Mouse (Mus musculus): ENCODE results near the gene Nip7. TPM values are rescaled to one million over a fixed set of nuclear protein-coding genes. Genes with fewer than 3 reads are reported as not detected.

Nip7 gene
- polyA plus RNA-seq, 1 experiment from 2014 or later: 113 TPM

DNA sequence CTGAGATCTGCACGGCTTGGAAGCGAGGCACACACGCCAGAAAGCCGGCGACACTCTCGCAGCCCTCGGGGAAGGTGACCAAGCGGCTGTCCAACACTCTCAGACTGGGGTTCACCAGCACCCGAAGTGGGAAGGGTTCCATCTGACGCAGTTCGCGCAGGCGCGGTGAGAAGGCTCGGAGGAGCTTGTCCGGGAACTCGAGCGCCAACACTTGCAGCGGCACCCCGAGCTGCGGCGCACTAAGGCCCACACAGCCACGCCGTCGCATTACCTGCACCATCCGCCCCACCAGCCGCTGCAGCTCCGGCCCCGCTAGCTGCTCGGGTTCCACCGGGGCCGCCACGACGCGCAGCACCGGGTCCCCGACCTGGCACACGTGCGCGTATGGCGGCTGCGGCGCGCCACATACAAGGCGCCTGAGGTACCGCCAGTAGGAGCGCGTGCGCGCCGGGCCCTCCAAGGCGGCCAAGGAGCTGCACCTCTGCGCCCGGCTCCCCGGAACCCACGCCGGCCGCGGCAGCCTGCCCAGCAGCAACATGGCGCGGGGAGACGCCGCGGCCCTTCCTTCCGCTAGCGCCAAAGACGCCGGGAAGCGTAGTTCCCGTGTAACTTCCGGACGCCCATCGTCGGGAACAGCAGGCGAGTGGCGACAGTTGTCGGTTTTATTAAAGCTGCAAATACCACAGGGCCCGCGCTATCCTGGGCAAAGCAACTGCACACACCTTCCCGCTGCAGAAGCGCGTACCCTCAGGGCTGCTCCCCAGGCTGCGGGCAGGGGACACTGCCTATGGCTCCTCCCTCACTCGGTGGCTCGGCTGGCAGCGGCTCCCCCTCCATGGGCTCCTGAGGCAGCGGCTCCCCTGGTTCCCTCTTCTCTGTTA, 8.4 kb upstream of the Nip7 start, which contains the start of gene Pdf:
Pdf (minus strand) TSS at position 554 of the 881 bp plus-strand sequence.
- Histone ChIP-seq H3K36me3 (replicated peaks; ENCODE audit: control insufficient read depth, insufficient read depth, low read depth, low read length) (peaks cover 15% of the 10 kb centered on the region), H3K4me3 (ENCODE audit: low read depth, low read length) (peak within 1 kb of the TSS; percentile 71), H3K27me3 (ENCODE audit: control insufficient read depth, insufficient read depth, low read length) (no peaks in the 10 kb centered on the region), H3K4me2 (ENCODE audit: low read depth, low read length) (peak within 1 kb of the TSS; percentile 73), H3K9me3 (replicated peaks; ENCODE audit: control insufficient read depth, low read length) (no peaks in the 10 kb centered on the region), H3K4me1 (ENCODE audit: control insufficient read depth, insufficient read depth, low read length) (no peaks in the 10 kb centered on the region), H3K27ac (replicated peaks; ENCODE audit: low read depth, low read length) (peak within 1 kb of the TSS; percentile 85), H3K9ac (replicated peaks; ENCODE audit: low read length) (peak within 1 kb of the TSS; percentile 87)
- under 1% methylated on average over 87 of the region's 87 CpGs for WGBS
- DNase-seq (ENCODE audit: low spot score) (peak; percentile 78), ATAC-seq (replicated peaks; ENCODE audit: insufficient number of reproducible peaks, low FRiP score, low TSS enrichment, low read depth) (peak; percentile 76)

- Histone ChIP-seq H3K36me3 (replicated peaks; ENCODE audit: control insufficient read depth, insufficient read depth, low read depth, low read length) (peaks cover 15% of the 10 kb centered on the region), H3K27me3 (ENCODE audit: control insufficient read depth, insufficient read depth, low read length) (no peaks in the 10 kb centered on the region), H3K9ac (replicated peaks; ENCODE audit: low read length) (no peak overlapping the region), H3K4me3 (ENCODE audit: low read depth, low read length) (no peak overlapping the region), H3K4me1 (ENCODE audit: control insufficient read depth, insufficient read depth, low read length) (no peaks in the 10 kb centered on the region), H3K27ac (replicated peaks; ENCODE audit: low read depth, low read length) (no peak overlapping the region), H3K9me3 (replicated peaks; ENCODE audit: control insufficient read depth, low read length) (no peaks in the 10 kb centered on the region), H3K4me2 (ENCODE audit: low read depth, low read length) (no peak overlapping the region; the same call in 1 of the 2 replicates)
- no peak for DNase-seq (ENCODE audit: low spot score)
- no peak for ATAC-seq (replicated peaks; ENCODE audit: insufficient number of reproducible peaks, low FRiP score, low TSS enrichment, low read depth)
- WGBS: 92% methylated on average over 4 of the region's 4 CpGs
Measured at GRCm38 (mm10) chr8:107049480-107049879, 7.2 kb upstream of the Nip7 start.

DNA sequence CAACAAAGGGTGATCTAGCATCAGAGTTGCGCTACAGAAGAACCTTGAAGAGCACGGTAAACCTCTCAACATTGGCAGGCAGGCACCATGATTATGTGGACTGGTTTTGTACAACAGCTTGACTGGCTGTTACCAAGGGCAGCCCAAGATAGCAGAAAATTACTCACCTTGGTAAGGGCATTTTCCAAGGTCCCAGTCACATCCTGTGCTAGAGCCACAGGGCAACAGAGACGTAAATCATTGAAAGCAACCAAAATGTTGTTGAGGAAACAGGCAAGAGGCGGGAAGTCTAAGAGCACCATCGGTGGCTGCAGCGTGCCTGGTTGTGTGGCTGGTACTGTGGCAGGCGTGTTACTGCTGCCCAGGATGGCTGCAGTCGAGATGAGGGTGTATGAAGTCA, 4.6 kb upstream of the Nip7 start:
- peaks cover 6% of the 10 kb centered on the region for H3K36me3 ChIP-seq (replicated peaks; ENCODE audit: control insufficient read depth, insufficient read depth, low read depth, low read length)
- WGBS: 98% methylated on average over 8 of the region's 8 CpGs

GRCm38 (mm10) chr8:107056973-107057369, 294 bp downstream of the Nip7 start:
- Histone ChIP-seq H3K27ac (replicated peaks; ENCODE audit: low read depth, low read length) (no peak overlapping the region), H3K9me3 (replicated peaks; ENCODE audit: control insufficient read depth, low read length) (no peaks in the 10 kb centered on the region)

More for the DNA sequence above, 4.6 kb upstream of the Nip7 start:
- H3K27me3 ChIP-seq (ENCODE audit: control insufficient read depth, insufficient read depth, low read length): no peaks in the 10 kb centered on the region
- H3K4me2 ChIP-seq (ENCODE audit: low read depth, low read length): no peak overlapping the region
- H3K27ac ChIP-seq (replicated peaks; ENCODE audit: low read depth, low read length): no peak overlapping the region
- H3K4me3 ChIP-seq (ENCODE audit: low read depth, low read length): no peak overlapping the region
- no peak for DNase-seq (ENCODE audit: low spot score)
- no peak overlapping the region for H3K9ac ChIP-seq (replicated peaks; ENCODE audit: low read length)
- H3K4me1 ChIP-seq (ENCODE audit: control insufficient read depth, insufficient read depth, low read length): no peaks in the 10 kb centered on the region
- H3K9me3 ChIP-seq (replicated peaks; ENCODE audit: control insufficient read depth, low read length): no peaks in the 10 kb centered on the region
- no peak for ATAC-seq (replicated peaks; ENCODE audit: insufficient number of reproducible peaks, low FRiP score, low TSS enrichment, low read depth)

GRCm38 (mm10) chr8:107062613-107063012, 5.9 kb downstream of the Nip7 start:
- Histone ChIP-seq H3K9me3 (replicated peaks; ENCODE audit: control insufficient read depth, low read length) (no peaks in the 10 kb centered on the region), H3K36me3 (replicated peaks; ENCODE audit: control insufficient read depth, insufficient read depth, low read depth, low read length) (no peaks in the 10 kb centered on the region; the same call in 1 of the 2 replicates), H3K27me3 (ENCODE audit: control insufficient read depth, insufficient read depth, low read length) (no peaks in the 10 kb centered on the region), H3K4me2 (ENCODE audit: low read depth, low read length) (no peak overlapping the region), H3K27ac (replicated peaks; ENCODE audit: low read depth, low read length) (no peak overlapping the region), H3K9ac (replicated peaks; ENCODE audit: low read length) (no peak overlapping the region), H3K4me1 (ENCODE audit: control insufficient read depth, insufficient read depth, low read length) (no peaks in the 10 kb centered on the region; the same call in 1 of the 2 replicates), H3K4me3 (ENCODE audit: low read depth, low read length) (no peak overlapping the region)
- ATAC-seq (replicated peaks; ENCODE audit: insufficient number of reproducible peaks, low FRiP score, low TSS enrichment, low read depth) (no peak), DNase-seq (ENCODE audit: low spot score) (no peak)
- WGBS: 88% methylated on average over 1 of the region's 1 CpGs

More at GRCm38 (mm10) chr8:107056973-107057369, 294 bp downstream of the Nip7 start:
- H3K4me1 ChIP-seq (ENCODE audit: control insufficient read depth, insufficient read depth, low read length): no peaks in the 10 kb centered on the region; the same call in 1 of the 2 replicates
- peak overlapping the region; percentile 99 for H3K4me3 ChIP-seq (ENCODE audit: low read depth, low read length)
- peak; percentile 58 for ATAC-seq (replicated peaks; ENCODE audit: insufficient number of reproducible peaks, low FRiP score, low TSS enrichment, low read depth)
- WGBS: under 1% methylated on average over 33 of the region's 33 CpGs
- H3K9ac ChIP-seq (replicated peaks; ENCODE audit: low read length): peak overlapping the region; percentile 74
- no peaks in the 10 kb centered on the region for H3K27me3 ChIP-seq (ENCODE audit: control insufficient read depth, insufficient read depth, low read length)
- peak overlapping the region; percentile 83 for H3K4me2 ChIP-seq (ENCODE audit: low read depth, low read length)
- no peak for DNase-seq (ENCODE audit: low spot score)
- peaks cover 4% of the 10 kb centered on the region for H3K36me3 ChIP-seq (replicated peaks; ENCODE audit: control insufficient read depth, insufficient read depth, low read depth, low read length)

DNA sequence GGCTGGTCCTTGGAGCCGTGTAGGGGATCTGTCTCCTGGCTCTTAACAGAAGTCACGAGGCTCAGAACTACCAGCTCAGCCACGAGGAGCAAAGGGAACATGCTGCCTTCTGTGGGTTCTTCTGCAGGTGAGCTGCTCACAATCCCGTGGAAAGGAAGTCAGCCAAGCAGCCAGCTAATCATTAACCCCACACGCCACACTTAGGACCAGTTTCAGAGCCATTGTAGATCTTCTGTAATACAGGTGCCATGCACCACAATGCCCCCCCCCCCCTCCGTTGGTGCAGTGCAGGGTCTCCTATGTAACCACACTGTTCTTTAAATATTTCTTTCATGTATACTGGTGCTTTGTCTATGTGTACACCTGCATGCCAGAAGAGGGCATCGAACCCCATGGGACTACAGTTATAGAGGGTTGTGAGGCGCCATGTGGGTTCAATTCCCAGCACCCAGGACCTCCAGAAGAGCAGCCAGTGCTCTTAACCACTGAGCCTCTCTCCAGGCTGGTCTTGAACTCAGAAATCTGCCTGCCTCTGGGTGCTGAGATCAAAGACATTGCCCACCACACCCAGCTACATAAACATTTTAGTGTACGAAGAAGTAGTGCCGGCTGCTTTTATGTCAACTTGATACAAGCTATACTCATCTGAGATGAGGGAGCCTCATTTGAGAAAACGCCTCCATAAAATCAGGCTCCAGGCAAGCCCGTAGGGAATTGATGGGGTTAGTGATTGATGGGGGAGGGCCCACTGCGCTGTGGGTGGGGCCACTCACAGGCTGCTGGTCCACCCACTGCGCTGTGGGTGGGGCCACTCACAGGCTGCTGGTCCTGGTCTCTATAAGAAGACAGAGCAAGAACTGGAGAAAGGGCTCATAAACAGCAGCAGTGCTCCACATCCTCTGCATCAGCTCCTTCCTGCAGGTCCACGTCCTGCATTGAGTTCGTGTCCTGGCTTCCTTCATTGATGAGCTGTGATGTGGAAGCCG, 9.1 kb downstream of the Nip7 start, which contains the start of gene Tmed6:
Tmed6 (minus strand) TSS at position 134 of the 986 bp plus-strand sequence.
- DNase-seq (ENCODE audit: low spot score) (no peak), ATAC-seq (replicated peaks; ENCODE audit: insufficient number of reproducible peaks, low FRiP score, low TSS enrichment, low read depth) (no peak)
- Histone ChIP-seq H3K4me2 (ENCODE audit: low read depth, low read length) (no peak within 1 kb of the TSS), H3K9ac (replicated peaks; ENCODE audit: low read length) (no peak within 1 kb of the TSS), H3K9me3 (replicated peaks; ENCODE audit: control insufficient read depth, low read length) (no peaks in the 10 kb centered on the region), H3K27me3 (ENCODE audit: control insufficient read depth, insufficient read depth, low read length) (no peaks in the 10 kb centered on the region), H3K4me1 (ENCODE audit: control insufficient read depth, insufficient read depth, low read length) (no peaks in the 10 kb centered on the region), H3K27ac (replicated peaks; ENCODE audit: low read depth, low read length) (no peak within 1 kb of the TSS), H3K4me3 (ENCODE audit: low read depth, low read length) (no peak within 1 kb of the TSS), H3K36me3 (replicated peaks; ENCODE audit: control insufficient read depth, insufficient read depth, low read depth, low read length) (no peaks in the 10 kb centered on the region; the same call in none of the 2 replicates)
- 66% methylated on average over 17 of the region's 17 CpGs for WGBS

GRCm38 (mm10) chr8:107073706-107074105, 17.0 kb downstream of the Nip7 start:
- H3K4me2 ChIP-seq (ENCODE audit: low read depth, low read length): no peak overlapping the region
- H3K27me3 ChIP-seq (ENCODE audit: control insufficient read depth, insufficient read depth, low read length): no peaks in the 10 kb centered on the region
- H3K9ac ChIP-seq (replicated peaks; ENCODE audit: low read length): no peak overlapping the region
- WGBS: 69% methylated on average over 4 of the region's 4 CpGs
- no peak for DNase-seq (ENCODE audit: low spot score)
- ATAC-seq (replicated peaks; ENCODE audit: insufficient number of reproducible peaks, low FRiP score, low TSS enrichment, low read depth): no peak
- H3K27ac ChIP-seq (replicated peaks; ENCODE audit: low read depth, low read length): no peak overlapping the region
- H3K4me1 ChIP-seq (ENCODE audit: control insufficient read depth, insufficient read depth, low read length): no peaks in the 10 kb centered on the region
- no peak overlapping the region for H3K4me3 ChIP-seq (ENCODE audit: low read depth, low read length)
- no peaks in the 10 kb centered on the region for H3K9me3 ChIP-seq (replicated peaks; ENCODE audit: control insufficient read depth, low read length)
- H3K36me3 ChIP-seq (replicated peaks; ENCODE audit: control insufficient read depth, insufficient read depth, low read depth, low read length): peaks cover 13% of the 10 kb centered on the region

Data from embryonic facial prominence, embryonic 11.5 days (tissue).